8 mouse cellular contexts compared by ENCODE assay signal in genomic region chr16:65814918-65815881, GRCm38 (mm10). TPM values are rescaled to one million over a fixed set of nuclear protein-coding genes. Genes with fewer than 3 reads are reported as not detected.
DNase-seq lines count a peak whose midpoint lies in the region; ATAC-seq and TF ChIP-seq lines count a peak whose summit lies in the region.

Gene Vgll3, plus strand, starts transcription at chr16:65815257.

- H3K4me1 ChIP-seq in embryonic facial prominence, embryonic 12.5 days = no peaks in the 10 kb centered on the region; the same call in 1 of the 2 replicates
- H3K4me1 ChIP-seq in heart, adult 2 months (ENCODE audit: control insufficient read depth, insufficient read depth, low read length) = no peaks in the 10 kb centered on the region; the same call in 1 of the 2 replicates
- no peaks in the 10 kb centered on the region for H3K4me1 ChIP-seq in kidney, adult 2 months (ENCODE audit: control insufficient read depth, insufficient read depth, low read length)
- 0 out of 2 replicates have a peak, but pooled peaks cover 2% of the 10 kb centered on the region for H3K4me1 ChIP-seq in limb, embryonic 14.5 days (ENCODE audit: control insufficient read depth, insufficient read depth, low read length)
- peaks cover 6% of the 10 kb centered on the region; the same call in 1 of the 2 replicates for H3K4me1 ChIP-seq in midbrain, embryonic 14.5 days (ENCODE audit: control insufficient read depth, insufficient read depth, low read length)
- H3K4me1 ChIP-seq in stomach, postnatal 0 days (replicated peaks; ENCODE audit: control insufficient read depth, insufficient read depth) = no peaks in the 10 kb centered on the region

- TF ChIP-seq POLR2A in heart, adult 2 months (IDR thresholded peaks at IDR 0.05; ENCODE audit: insufficient read depth, low read depth, low read length) = 0 out of 2 replicates have a peak, but pooled peaks have one; percentile 20
- TF ChIP-seq POLR2A in kidney, adult 2 months (IDR thresholded peaks at IDR 0.05; ENCODE audit: low read depth, low read length) = no peak
- TF ChIP-seq POLR2A in limb, embryonic 14.5 days (IDR thresholded peaks at IDR 0.05; ENCODE audit: borderline replicate concordance, extremely low read depth, insufficient read depth, insufficient read length) = 0 out of 2 replicates have a peak, but pooled peaks have one; percentile 46

- no peak for TF ChIP-seq EP300 in heart, adult 2 months (IDR thresholded peaks at IDR 0.05; ENCODE audit: insufficient read depth, low read depth, low read length)
- no peak for TF ChIP-seq EP300 in stomach, postnatal 0 days (optimal IDR thresholded peaks at IDR 0.05)

- no peaks in the 10 kb centered on the region for H3K36me3 ChIP-seq in embryonic facial prominence, embryonic 12.5 days
- no peaks in the 10 kb centered on the region for H3K36me3 ChIP-seq in heart, adult 2 months (ENCODE audit: control insufficient read depth, insufficient read depth, low read length)
- no peaks in the 10 kb centered on the region for H3K36me3 ChIP-seq in kidney, adult 2 months (ENCODE audit: control insufficient read depth, insufficient read depth, low read length)
- no peaks in the 10 kb centered on the region for H3K36me3 ChIP-seq in limb, embryonic 14.5 days (ENCODE audit: control insufficient read depth, insufficient read depth, low read length)
- no peaks in the 10 kb centered on the region for H3K36me3 ChIP-seq in midbrain, embryonic 14.5 days (ENCODE audit: control insufficient read depth, insufficient read depth, low read length)
- H3K36me3 ChIP-seq in stomach, postnatal 0 days (ENCODE audit: control insufficient read depth, insufficient read depth, low read length) = no peaks in the 10 kb centered on the region

- peak; percentile 35 for TF ChIP-seq CTCF in heart, adult 2 months (IDR thresholded peaks at IDR 0.05)
- TF ChIP-seq CTCF in kidney, adult 2 months (conservative IDR thresholded peaks at IDR 0.05; ENCODE audit: insufficient read depth, insufficient read length, low read depth, low read length) = no peak
- TF ChIP-seq CTCF in stomach, postnatal 0 days (IDR thresholded peaks at IDR 0.05; ENCODE audit: low read depth) = peak; percentile 49

- no peaks in the 10 kb centered on the region for H3K9me3 ChIP-seq in embryonic facial prominence, embryonic 12.5 days
- H3K9me3 ChIP-seq in limb, embryonic 14.5 days (ENCODE audit: control insufficient read depth, low read length) = peaks cover 6% of the 10 kb centered on the region; the same call in 1 of the 2 replicates
- H3K9me3 ChIP-seq in midbrain, embryonic 14.5 days (ENCODE audit: control insufficient read depth, low read length) = 0 out of 2 replicates have a peak, but pooled peaks cover 2% of the 10 kb centered on the region
- no peaks in the 10 kb centered on the region for H3K9me3 ChIP-seq in stomach, postnatal 0 days (ENCODE audit: control insufficient read depth, low read length)

- H3K27me3 ChIP-seq in embryonic facial prominence, embryonic 12.5 days = peaks cover 11% of the 10 kb centered on the region; the same call in 1 of the 2 replicates
- peaks cover 3% of the 10 kb centered on the region; the same call in 1 of the 2 replicates for H3K27me3 ChIP-seq in heart, adult 2 months (ENCODE audit: control insufficient read depth, insufficient read depth, low read length)
- H3K27me3 ChIP-seq in kidney, adult 2 months (replicated peaks; ENCODE audit: control insufficient read depth, insufficient read depth, low read length) = 0 out of 2 replicates have a peak, but pooled peaks cover 3% of the 10 kb centered on the region
- H3K27me3 ChIP-seq in limb, embryonic 14.5 days (ENCODE audit: control insufficient read depth, insufficient read depth, low read length) = peaks cover 9% of the 10 kb centered on the region; the same call in 1 of the 2 replicates
- peaks cover 13% of the 10 kb centered on the region for H3K27me3 ChIP-seq in midbrain, embryonic 14.5 days (ENCODE audit: control insufficient read depth, insufficient read depth, low read length)
- H3K27me3 ChIP-seq in stomach, postnatal 0 days (ENCODE audit: control insufficient read depth, insufficient read depth, low read length) = no peaks in the 10 kb centered on the region; the same call in 1 of the 2 replicates

- intact Hi-C loops in heart, adult 2 months (cut with DNase I) = no loop called here

- peak within 1 kb of the TSS; percentile 63 for H3K9ac ChIP-seq in embryonic facial prominence, embryonic 12.5 days
- H3K9ac ChIP-seq in heart, adult 2 months (ENCODE audit: low read depth, low read length) = peak within 1 kb of the TSS; percentile 43
- peak within 1 kb of the TSS; percentile 58 for H3K9ac ChIP-seq in limb, embryonic 14.5 days (ENCODE audit: low read depth, low read length, severe bottlenecking)
- peak within 1 kb of the TSS; percentile 60 for H3K9ac ChIP-seq in midbrain, embryonic 14.5 days (replicated peaks; ENCODE audit: low read length)
- peak within 1 kb of the TSS; percentile 69 for H3K9ac ChIP-seq in stomach, postnatal 0 days (ENCODE audit: low read length)

- H3K79me2 ChIP-seq in heart, adult 2 months (replicated peaks; ENCODE audit: control insufficient read depth, insufficient read depth, low read length) = no peaks in the 10 kb centered on the region

- peak within 1 kb of the TSS; percentile 58 for H3K4me3 ChIP-seq in embryonic facial prominence, embryonic 12.5 days
- H3K4me3 ChIP-seq in heart, adult 2 months = peak within 1 kb of the TSS; percentile 61
- H3K4me3 ChIP-seq in kidney, adult 2 months (ENCODE audit: insufficient read depth, low read depth, low read length) = peak within 1 kb of the TSS; percentile 56
- H3K4me3 ChIP-seq in limb, embryonic 14.5 days (replicated peaks; ENCODE audit: low read length) = peak within 1 kb of the TSS; percentile 55
- peak within 1 kb of the TSS; percentile 68 for H3K4me3 ChIP-seq in midbrain, embryonic 14.5 days (replicated peaks; ENCODE audit: low read depth, low read length)
- peak within 1 kb of the TSS; percentile 62 for H3K4me3 ChIP-seq in stomach, postnatal 0 days (ENCODE audit: low read depth, low read length)

- peak; percentile 67 to 70 for DNase-seq in cerebellum, postnatal 10 days
- DNase-seq in cerebellum, adult 11-12 months = no peak
- DNase-seq in heart, adult 2 months = peak; percentile 81 to 84
- DNase-seq in kidney, adult 2 months = peak; percentile 57
- DNase-seq in limb, embryonic 14.5 days (ENCODE audit: low spot score) = peak; percentile 81
- DNase-seq in midbrain, embryonic 14.5 days = peak; percentile 86
- peak; percentile 78 for DNase-seq in stomach, postnatal 0 days (ENCODE audit: low spot score)

- WGBS in embryonic facial prominence, embryonic 12.5 days = under 1% methylated on average over 86 of the region's 86 CpGs
- 2% methylated on average over 86 of the region's 86 CpGs for WGBS in heart, adult 2 months
- under 1% methylated on average over 86 of the region's 86 CpGs for WGBS in kidney, adult 2 months
- under 1% methylated on average over 55 of the region's 86 CpGs for WGBS in limb, embryonic 14.5 days
- under 1% methylated on average over 86 of the region's 86 CpGs for WGBS in midbrain, embryonic 14.5 days
- under 1% methylated on average over 85 of the region's 86 CpGs for WGBS in stomach, postnatal 0 days

- peak; percentile 99 for ATAC-seq in embryonic facial prominence, embryonic 12.5 days (ENCODE audit: insufficient number of reproducible peaks, insufficient read depth, low FRiP score, low TSS enrichment)
- ATAC-seq in limb, embryonic 14.5 days (ENCODE audit: low FRiP score, low read depth) = peak; percentile 95
- peak; percentile 98 for ATAC-seq in midbrain, embryonic 14.5 days (ENCODE audit: low FRiP score, low TSS enrichment)
- peak; percentile 95 for ATAC-seq in stomach, postnatal 0 days (ENCODE audit: low FRiP score, low TSS enrichment)

- H3K27ac ChIP-seq in embryonic facial prominence, embryonic 12.5 days = peak within 1 kb of the TSS; percentile 79
- H3K27ac ChIP-seq in heart, adult 2 months = peak within 1 kb of the TSS; percentile 74
- no peak within 1 kb of the TSS for H3K27ac ChIP-seq in kidney, adult 2 months (ENCODE audit: insufficient read depth, low read depth, low read length)
- peak within 1 kb of the TSS; percentile 72 for H3K27ac ChIP-seq in limb, embryonic 14.5 days (replicated peaks; ENCODE audit: low read depth, low read length)
- H3K27ac ChIP-seq in midbrain, embryonic 14.5 days (replicated peaks; ENCODE audit: low read depth, low read length) = peak within 1 kb of the TSS; percentile 63
- H3K27ac ChIP-seq in stomach, postnatal 0 days (replicated peaks) = peak within 1 kb of the TSS; percentile 83

- H3K4me2 ChIP-seq in embryonic facial prominence, embryonic 12.5 days (replicated peaks) = peak within 1 kb of the TSS; percentile 95
- H3K4me2 ChIP-seq in limb, embryonic 14.5 days (replicated peaks; ENCODE audit: low read depth, low read length, severe bottlenecking) = peak within 1 kb of the TSS; percentile 83
- H3K4me2 ChIP-seq in midbrain, embryonic 14.5 days (ENCODE audit: low read length) = peak within 1 kb of the TSS; percentile 72
- H3K4me2 ChIP-seq in stomach, postnatal 0 days (replicated peaks; ENCODE audit: low read depth) = peak within 1 kb of the TSS; percentile 92

RNA-seq across cellular contexts. Expression of gene Vgll3, which starts in this region (rescaled TPM):
- polyA plus RNA-seq in embryonic facial prominence, embryonic 12.5 days (2016; fragmentation: Nextera tagmentation; extraction: Ambion mirVana) = 20.3 and 20.8 TPM in 2 replicates
- 1 to 10 TPM; 2.1 to 4.4 TPM for total RNA-seq in heart, adult 2 months (2021)
- polyA plus RNA-seq in heart, adult 2 months (2012; rRNA removed) = 2.5 and 3.4 TPM in 2 replicates
- polyA plus RNA-seq in kidney, adult 2 months (2012; rRNA removed) = 2.9 and 3.1 TPM in 2 replicates
- polyA plus RNA-seq in limb, embryonic 14.5 days (2012; rRNA removed) = 16.6 and 22.7 TPM in 2 replicates
- polyA plus RNA-seq in limb, embryonic 14.5 days (2014; fragmentation: Nextera tagmentation; extraction: Ambion mirVana) = 26.5 and 26.9 TPM in 2 replicates
- polyA plus RNA-seq in midbrain, embryonic 14.5 days (2014; fragmentation: Nextera tagmentation; extraction: Ambion mirVana) = 1.5 TPM in 2 replicates
- polyA plus RNA-seq in stomach, postnatal 0 days (2015; fragmentation: Nextera tagmentation; extraction: Ambion mirVana) = 9.2 and 9.8 TPM in 2 replicates
